Mouse (Mus musculus): ENCODE measurements around the gene Plk3.

DNA sequence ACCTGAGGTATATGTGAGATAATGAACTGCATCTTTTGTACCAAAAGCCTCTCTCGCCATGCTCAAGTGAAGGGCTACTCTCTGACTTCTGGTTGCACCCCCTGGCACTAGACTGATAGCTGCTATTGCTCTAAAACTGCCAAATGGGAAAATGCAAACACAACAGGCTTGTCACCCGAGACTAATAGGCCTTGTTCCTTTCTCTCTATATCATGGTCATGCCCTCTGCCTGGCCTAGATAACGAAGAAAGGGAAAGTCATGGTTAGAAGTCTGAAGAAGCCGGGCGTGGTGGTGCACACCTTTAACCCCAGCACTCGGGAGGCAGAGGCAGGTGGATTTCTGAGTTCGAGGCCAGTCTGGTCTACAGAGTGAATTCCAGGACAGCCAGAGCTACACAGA is 43.2 kb downstream of the Plk3 start:
- TF ChIP-seq CTCF (IDR thresholded peaks at IDR 0.05): no peak
- no peak for TF ChIP-seq EP300 (IDR thresholded peaks at IDR 0.05)

Data from lung, postnatal 0 days (tissue).